Mouse (Mus musculus) erythroblast, embryonic 14.5 days (primary cell): Measurements from ENCODE around the gene Cyp2b19. TPM values are rescaled to one million over a fixed set of nuclear protein-coding genes. Genes with fewer than 3 reads are reported as not detected.

Experiments
- H3K27me3 ChIP-seq: 2 replicates; pipeline ENCODE4 v1.6.1; 2012; ENCODE audit warnings: inconsistent platforms; ENCODE audit not compliant: control insufficient read depth
- H3K36me3 ChIP-seq: 2 replicates; pipeline ENCODE4 v1.6.1; 2012; ENCODE audit warnings: mild to moderate bottlenecking, inconsistent platforms; ENCODE audit not compliant: control insufficient read depth
- H3K4me1 ChIP-seq: 2 replicates; pipeline ENCODE4 v1.6.1; 2012; ENCODE audit warnings: inconsistent platforms; ENCODE audit not compliant: control insufficient read depth
- H3K4me3 ChIP-seq: replicated peaks from 2 replicates; pipeline ENCODE3; 2012; ENCODE audit warnings: moderate library complexity, mild to moderate bottlenecking, inconsistent platforms
- H3K9me3 ChIP-seq: 2 replicates; pipeline ENCODE4 v1.6.1; 2012; ENCODE audit warnings: low read length, inconsistent platforms, mixed read lengths; ENCODE audit not compliant: control insufficient read depth
- GATA1 ChIP-seq: IDR thresholded peaks from 2 replicates; pipeline ENCODE4 v1.6.1; 2012; ENCODE audit warnings: low read length, inconsistent platforms, mixed read lengths
- TAL1 ChIP-seq: IDR thresholded peaks from 3 replicates; pipeline ENCODE4 v1.6.1; 2012; ENCODE audit warnings: low read length, inconsistent platforms, mixed read lengths
- polyA plus RNA-seq: library from polyadenylated mRNA; stranded (reverse); fragments of >175 nt; gene quantifications from 2 replicates; pipeline ENCODE4 v1.2.3, GENCODE M21; 2012

Gene Cyp2b19
- polyA plus RNA-seq, 1 experiment, result not detected

DNA sequence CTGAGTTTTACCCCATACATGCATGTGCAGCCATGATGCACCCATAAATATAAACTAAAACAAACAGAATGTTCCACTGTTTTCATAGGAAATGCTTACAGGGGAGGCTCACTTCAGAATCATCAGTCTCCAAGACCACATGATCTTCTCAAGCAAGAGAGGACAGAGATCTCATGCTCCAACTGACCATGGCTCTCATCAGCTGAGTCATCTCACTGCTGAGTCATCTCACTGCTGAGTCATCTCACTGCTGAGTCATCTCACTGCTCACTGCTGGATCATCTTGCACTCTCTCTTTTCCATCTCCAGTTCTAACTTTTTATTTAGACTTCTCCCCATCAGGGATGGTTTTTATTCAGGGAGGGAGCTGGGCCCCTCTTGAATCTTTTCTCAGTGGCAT is 43.2 kb downstream of the Cyp2b19 start:
- Histone ChIP-seq H3K9me3 (no peaks in the 10 kb centered on the region), H3K4me1 (peaks cover 6% of the 10 kb centered on the region), H3K4me3 (no peak overlapping the region), H3K36me3 (no peaks in the 10 kb centered on the region), H3K27me3 (no peaks in the 10 kb centered on the region)
- TF ChIP-seq GATA1, result no peak
- no peak for TF ChIP-seq TAL1

DNA sequence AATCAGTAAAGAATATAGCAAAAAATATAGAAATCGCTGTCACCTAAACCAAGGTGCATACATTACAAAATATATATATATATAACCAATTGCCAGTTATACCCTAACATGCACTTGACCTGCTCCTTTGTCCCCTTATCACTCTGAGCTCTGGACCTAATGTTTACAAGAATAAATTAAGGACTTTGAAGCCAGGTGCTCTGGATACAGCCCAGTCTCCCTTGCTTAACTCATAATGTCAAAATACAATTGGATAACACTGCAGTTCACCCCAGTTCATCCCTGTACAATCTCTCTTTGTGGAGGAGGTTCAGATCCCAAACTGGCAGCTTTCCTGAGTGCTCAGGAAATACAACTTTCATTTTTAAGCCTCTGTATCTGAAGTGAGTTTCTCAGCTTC is 44.1 kb downstream of the Cyp2b19 start:
- H3K4me3 ChIP-seq, result no peak overlapping the region

DNA sequence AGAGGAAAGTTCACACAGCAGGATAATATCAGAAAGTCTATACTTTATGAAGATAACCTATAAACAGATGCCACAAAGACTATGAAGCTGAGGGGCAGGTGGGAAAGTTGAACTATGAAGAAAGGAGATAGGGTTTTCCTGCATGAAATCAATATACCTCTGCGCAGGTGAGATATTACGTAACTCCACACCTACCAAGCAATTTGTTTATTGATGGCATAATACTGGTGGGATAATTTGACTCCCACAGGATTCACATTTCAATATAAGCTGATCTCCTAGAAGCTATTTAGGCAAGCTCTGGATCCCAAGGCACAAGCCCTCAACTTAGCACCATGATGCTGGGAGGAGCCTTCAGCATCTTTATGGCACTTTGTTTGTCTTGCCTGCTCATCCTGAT is 51.6 kb downstream of the Cyp2b19 start, which contains the start of gene Cyp2g1:
Gene Cyp2g1 (plus strand): TSS at position 301 of the 400 bp plus-strand sequence.
- Histone ChIP-seq H3K9me3 (no peaks in the 10 kb centered on the region; the same call in 1 of the 2 replicates), H3K36me3 (no peaks in the 10 kb centered on the region), H3K27me3 (no peaks in the 10 kb centered on the region), H3K4me1 (no peaks in the 10 kb centered on the region), H3K4me3 (no peak within 1 kb of the TSS)
- TF ChIP-seq TAL1 (no peak), GATA1 (no peak)

More for the DNA sequence above, 44.1 kb downstream of the Cyp2b19 start:
- H3K4me1 ChIP-seq, result peaks cover 6% of the 10 kb centered on the region
- TF ChIP-seq TAL1 (no peak), GATA1 (no peak)
- H3K36me3 ChIP-seq, result no peaks in the 10 kb centered on the region
- H3K9me3 ChIP-seq, result no peaks in the 10 kb centered on the region
- H3K27me3 ChIP-seq, result no peaks in the 10 kb centered on the region

Other genes starting within 250 kb of the Cyp2b19 start
- gene Nlrp9a, start 222.1 kb upstream of the Cyp2b19 start, polyA plus RNA-seq, result not detected in 2 replicates
- 0.03 TPM in 1 of 2 replicates, not detected in the other for gene Vmn1r185, start 138.7 kb upstream of the Cyp2b19 start, polyA plus RNA-seq
- not detected in 2 replicates for gene Cyp2b23, start 70.7 kb upstream of the Cyp2b19 start, polyA plus RNA-seq
- 0.02 TPM in 1 of 2 replicates, not detected in the other for gene Cyp2g1, start 51.8 kb downstream of the Cyp2b19 start, polyA plus RNA-seq
- gene Cyp2a5, start 78.2 kb downstream of the Cyp2b19 start, polyA plus RNA-seq, result not detected in 2 replicates
- 0.02 TPM in 1 of 2 replicates, not detected in the other for gene Cyp2a22, start 182.2 kb downstream of the Cyp2b19 start, polyA plus RNA-seq